Mouse (Mus musculus) left cerebral cortex, adult 8-10 months (tissue): ENCODE results near the gene Tcl1b1. TPM values are rescaled to one million over a fixed set of nuclear protein-coding genes. Genes with fewer than 3 reads are reported as not detected.
"Not testable (repeated sequence)": the region's sequence is repeated elsewhere in the genome, so short reads cannot be mapped to it uniquely, and the experiment has no call there.

Experiments used
- DNase-seq, 2 experiments: peaks; one replicate each; pipeline ENCODE4 v3.0.0; 2022; ENCODE audit warnings: low spot score in 2 of 2
- total RNA-seq, 4 experiments: library from RNA; stranded (reverse); gene quantifications; 2 replicates each; pipeline ENCODE4 v1.2.4; 2022

Gene Tcl1b1
- not detected for total RNA-seq

- no peak for DNase-seq
These were observed at the start of gene Tcl1b1 for GRCm38 (mm10) chr12:105159390-105159789. Gene Tcl1b1 (plus strand): TSS chr12:105159690.

- no peak for DNase-seq
These were observed 49.7 kb upstream of the Tcl1b1 start for GRCm38 (mm10) chr12:105109812-105110211.

GRCm38 (mm10) chr12:105112321-105112988 is 47.0 kb upstream of the Tcl1b1 start:
- no peak for DNase-seq

GRCm38 (mm10) chr12:105116648-105117047 is 42.8 kb upstream of the Tcl1b1 start:
- no peak for DNase-seq

- no peak for DNase-seq
These were observed 34.1 kb upstream of the Tcl1b1 start for GRCm38 (mm10) chr12:105125362-105125761.

- no peak for DNase-seq
These were observed 33.0 kb upstream of the Tcl1b1 start for GRCm38 (mm10) chr12:105126516-105126915.

- DNase-seq: no peak
These were observed 31.9 kb upstream of the Tcl1b1 start for GRCm38 (mm10) chr12:105127607-105128006.

GRCm38 (mm10) chr12:105129494-105130205 is 29.8 kb upstream of the Tcl1b1 start:
- DNase-seq: not testable (repeated sequence)

- not testable (repeated sequence) for DNase-seq
These were observed 25.3 kb upstream of the Tcl1b1 start for GRCm38 (mm10) chr12:105134167-105134566.

- not testable (repeated sequence) for DNase-seq
These were observed 24.7 kb upstream of the Tcl1b1 start for GRCm38 (mm10) chr12:105134826-105135225.

GRCm38 (mm10) chr12:105137729-105138128 is 21.8 kb upstream of the Tcl1b1 start:
- not testable (repeated sequence) for DNase-seq

- no peak for DNase-seq
These were observed 16.4 kb upstream of the Tcl1b1 start for GRCm38 (mm10) chr12:105143096-105143495.

GRCm38 (mm10) chr12:105144928-105145327 is 14.6 kb upstream of the Tcl1b1 start:
- not testable (repeated sequence) for DNase-seq

GRCm38 (mm10) chr12:105145714-105146113 is 13.8 kb upstream of the Tcl1b1 start, which contains the start of gene Tcl1b2:
Gene Tcl1b2 (plus strand): TSS chr12:105146014.
- no peak for DNase-seq

GRCm38 (mm10) chr12:105155286-105155685 is 4.2 kb upstream of the Tcl1b1 start:
- DNase-seq: not testable (repeated sequence)

GRCm38 (mm10) chr12:105158842-105159241 is 648 bp upstream of the Tcl1b1 start:
- no peak for DNase-seq

GRCm38 (mm10) chr12:105166734-105167133 is 7.2 kb downstream of the Tcl1b1 start:
- no peak for DNase-seq

- DNase-seq: no peak
These were observed 13.9 kb downstream of the Tcl1b1 start for GRCm38 (mm10) chr12:105173366-105173765.

GRCm38 (mm10) chr12:105174318-105174717 is 14.8 kb downstream of the Tcl1b1 start:
- DNase-seq: peak in 1 of 2 experiments; percentile 39

- not testable (repeated sequence) for DNase-seq
These were observed 16.6 kb downstream of the Tcl1b1 start, which contains the start of gene Tcl1b5 for GRCm38 (mm10) chr12:105176044-105176443. Gene Tcl1b5 (plus strand): TSS chr12:105176344.

GRCm38 (mm10) chr12:105181040-105181644 is 21.7 kb downstream of the Tcl1b1 start:
- DNase-seq: not testable (repeated sequence)

- DNase-seq: not testable (repeated sequence)
These were observed 29.5 kb downstream of the Tcl1b1 start for GRCm38 (mm10) chr12:105188980-105189379.
